Mouse (Mus musculus) frontal cortex, postnatal 25 days (tissue): Measurements from ENCODE around the gene Cnmd.
A peak's percentile ranks its signal among the peaks of the same experiment; 100 is the strongest.

Experiments used
- DNase-seq, 2 experiments: peaks; one replicate each; pipeline ENCODE4 v3.0.0; 2022; ENCODE audit warnings: low spot score in 2 of 2

The Cnmd gene

DNA sequence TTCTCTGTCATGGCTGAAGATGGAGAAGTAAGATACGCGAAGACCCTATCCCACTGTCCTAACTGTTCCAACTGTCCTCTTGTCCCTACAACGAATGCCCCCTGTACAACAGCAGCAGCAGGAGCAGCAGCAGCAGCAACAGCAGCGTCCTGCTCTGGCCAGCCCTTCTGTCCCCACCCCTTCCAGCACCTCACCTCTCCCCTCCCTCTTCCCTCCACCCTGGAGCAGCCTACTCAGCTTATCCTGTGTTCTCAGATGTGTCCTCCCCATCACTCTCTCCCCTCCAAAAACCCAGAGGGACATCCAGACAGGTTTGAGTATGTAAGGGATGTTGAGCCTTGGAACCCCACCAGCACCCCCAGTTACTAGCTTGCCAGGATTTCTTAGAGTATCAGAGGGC, at the start of gene Cnmd:
TSS of gene Cnmd (minus strand) at position 170 of the 400 bp plus-strand sequence.
- DNase-seq: no peak

DNA sequence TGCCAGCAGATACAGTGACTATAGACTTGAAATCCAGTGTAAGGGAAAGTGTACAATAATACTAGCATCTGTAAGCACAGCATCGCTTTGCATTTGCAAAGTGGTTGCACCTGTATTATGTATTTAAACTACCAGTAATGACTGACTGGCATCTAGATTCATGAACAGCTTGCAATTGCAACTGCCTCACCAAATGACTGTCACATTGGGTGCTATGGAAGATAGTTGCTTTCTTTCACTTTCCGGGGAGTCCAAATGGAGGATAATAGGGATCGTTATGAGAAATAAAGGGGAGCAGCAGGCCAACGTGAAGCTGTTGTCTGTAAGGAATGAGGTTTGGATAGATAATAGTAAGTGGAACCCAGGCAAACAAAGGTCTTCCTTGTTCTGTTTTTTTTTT, 49.3 kb upstream of the Cnmd start:
- DNase-seq: no peak

DNA sequence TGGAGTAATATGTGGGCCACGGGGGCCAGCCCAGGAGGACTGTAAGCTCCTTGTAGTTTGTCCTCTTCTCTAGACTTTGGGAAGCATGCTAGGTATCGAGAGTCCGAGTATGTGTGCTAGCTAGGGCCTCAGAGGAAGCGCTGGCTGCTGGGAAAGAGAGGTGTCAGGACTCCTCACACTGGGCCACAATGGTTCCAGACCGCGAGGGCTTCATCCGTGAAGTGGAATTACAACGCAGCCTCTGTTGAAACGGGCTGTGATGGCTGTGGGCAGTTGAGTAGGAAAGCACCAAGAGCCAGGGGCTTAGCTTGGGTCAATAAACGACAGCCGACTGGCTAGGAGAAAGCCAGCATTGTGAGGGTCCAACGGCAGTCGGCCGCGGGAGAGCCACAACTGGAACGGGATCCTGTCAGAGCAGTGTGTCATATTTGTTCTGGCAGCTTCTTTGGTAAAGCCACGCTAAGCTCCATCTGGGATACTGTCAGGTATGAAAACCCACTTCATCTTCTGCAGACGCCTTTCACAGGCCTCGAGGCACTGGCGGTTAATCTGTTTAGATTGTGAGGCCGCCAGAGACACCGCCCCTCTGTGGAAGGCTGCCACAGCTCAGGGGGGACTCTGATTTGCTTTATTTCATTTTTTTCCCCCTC, 41.7 kb upstream of the Cnmd start:
- DNase-seq: no peak

DNA sequence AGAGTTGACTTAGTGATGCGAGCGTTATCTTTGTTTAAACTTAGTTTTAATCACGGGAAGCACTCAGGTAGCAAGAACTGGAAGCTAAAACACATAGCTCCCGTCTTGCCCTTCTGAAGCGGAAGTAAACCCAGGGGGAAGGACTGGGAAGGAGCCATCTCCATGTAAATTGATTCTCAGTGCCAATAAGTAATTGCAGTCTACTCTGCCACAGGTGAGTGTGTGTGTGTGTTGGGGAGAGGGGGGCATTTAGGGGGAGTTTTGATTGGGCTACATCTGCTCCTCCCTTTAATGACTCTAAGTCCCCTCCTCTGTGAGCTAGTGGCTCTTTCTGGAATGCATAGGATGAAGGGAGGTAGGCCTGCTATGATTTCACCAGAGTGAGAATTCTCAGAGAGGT, 39.6 kb upstream of the Cnmd start:
- no peak for DNase-seq

DNA sequence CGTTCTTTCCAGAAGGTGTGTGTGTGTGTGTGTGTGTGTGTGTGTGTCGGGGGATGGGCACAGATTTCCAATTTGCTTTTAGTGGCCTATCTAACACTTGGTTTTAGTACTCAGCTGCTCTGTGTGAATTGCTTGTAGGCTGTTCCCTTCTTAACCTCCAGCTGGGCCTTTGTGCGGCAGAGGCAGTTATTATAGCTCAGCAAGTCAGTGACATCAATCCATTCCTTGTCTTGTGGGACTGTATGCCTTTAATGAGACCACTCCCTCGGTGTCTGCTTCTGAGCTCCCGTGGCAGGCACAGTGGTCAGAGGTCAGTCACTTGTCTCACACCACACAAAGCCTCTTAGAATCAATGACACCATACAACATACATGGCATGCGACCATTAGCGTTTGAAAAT, 39.1 kb upstream of the Cnmd start:
- DNase-seq: no peak

DNA sequence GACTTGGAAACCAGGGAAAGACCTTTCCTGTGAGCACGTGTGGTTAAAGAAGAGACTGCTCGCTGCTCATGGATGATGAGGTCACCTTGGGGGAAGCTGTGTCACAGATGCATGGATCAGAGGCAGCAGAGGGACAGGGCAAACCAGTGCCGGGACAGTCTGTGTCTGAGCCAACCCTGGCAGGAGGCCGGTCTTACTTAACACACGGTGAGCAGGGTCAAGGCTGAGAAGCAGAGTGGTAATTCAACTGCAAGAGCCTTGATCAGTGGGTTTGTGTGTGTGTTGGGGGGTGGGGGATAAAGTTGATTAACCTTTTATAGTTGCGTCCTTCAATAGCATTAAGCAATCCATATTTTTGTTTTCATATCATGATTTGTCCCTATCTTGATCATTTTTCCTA, 37.4 kb upstream of the Cnmd start:
- DNase-seq: no peak

DNA sequence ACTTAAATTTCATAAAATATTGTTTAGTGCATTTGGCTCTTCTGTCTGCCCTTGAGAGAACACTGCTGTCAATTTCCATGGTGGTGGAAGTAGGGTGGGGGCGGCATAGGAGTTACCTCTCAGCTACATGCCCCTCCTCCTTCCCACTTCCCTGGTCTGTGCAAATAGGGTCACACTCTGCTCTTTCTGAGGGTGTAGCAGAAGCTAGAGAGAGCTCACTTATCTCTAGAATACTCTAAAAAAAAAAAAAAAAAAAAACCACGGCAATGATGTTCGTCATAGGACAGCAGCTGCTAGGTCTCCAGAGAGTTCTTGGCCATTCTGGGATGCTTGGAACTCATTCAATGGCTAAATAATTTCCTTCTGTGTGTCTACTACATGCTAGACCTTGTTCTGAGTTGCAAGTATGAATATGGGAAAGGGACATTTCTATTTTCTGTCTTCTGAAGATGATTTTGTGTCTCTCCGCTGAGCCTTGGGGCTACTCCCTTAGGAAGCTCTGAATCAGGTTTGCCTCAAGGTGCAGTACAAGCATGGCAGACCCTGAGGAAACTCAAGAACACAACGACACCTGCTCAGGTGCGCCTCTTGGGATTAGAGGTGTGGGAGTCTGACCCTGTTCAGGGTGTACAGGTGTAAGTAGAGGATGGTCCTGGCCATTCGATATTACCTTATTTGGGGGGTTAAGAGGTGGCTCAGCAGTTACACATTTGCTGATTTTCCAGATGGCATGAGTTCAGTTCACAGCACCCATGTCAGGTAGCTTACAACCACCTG, 28.3 kb upstream of the Cnmd start:
- no peak for DNase-seq

DNA sequence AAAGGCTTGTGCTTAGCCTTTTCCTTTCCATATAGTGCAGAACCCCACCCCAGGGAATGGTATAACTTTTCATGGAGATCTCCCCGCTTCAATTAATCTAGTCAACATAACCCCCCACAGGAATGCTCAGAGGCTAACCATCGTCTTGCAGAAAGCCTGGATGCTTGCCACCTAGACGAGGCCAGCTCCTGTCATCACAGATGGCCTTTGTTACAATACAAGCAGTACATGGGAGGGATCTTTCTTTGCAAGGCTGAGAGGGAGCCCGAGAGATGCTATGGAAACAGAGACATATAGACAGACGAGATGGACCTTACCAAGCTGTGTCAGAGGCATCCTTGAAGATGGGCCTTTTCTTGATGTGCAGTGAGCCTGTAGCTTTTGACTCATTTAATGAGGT, 18.7 kb upstream of the Cnmd start:
- DNase-seq: no peak

DNA sequence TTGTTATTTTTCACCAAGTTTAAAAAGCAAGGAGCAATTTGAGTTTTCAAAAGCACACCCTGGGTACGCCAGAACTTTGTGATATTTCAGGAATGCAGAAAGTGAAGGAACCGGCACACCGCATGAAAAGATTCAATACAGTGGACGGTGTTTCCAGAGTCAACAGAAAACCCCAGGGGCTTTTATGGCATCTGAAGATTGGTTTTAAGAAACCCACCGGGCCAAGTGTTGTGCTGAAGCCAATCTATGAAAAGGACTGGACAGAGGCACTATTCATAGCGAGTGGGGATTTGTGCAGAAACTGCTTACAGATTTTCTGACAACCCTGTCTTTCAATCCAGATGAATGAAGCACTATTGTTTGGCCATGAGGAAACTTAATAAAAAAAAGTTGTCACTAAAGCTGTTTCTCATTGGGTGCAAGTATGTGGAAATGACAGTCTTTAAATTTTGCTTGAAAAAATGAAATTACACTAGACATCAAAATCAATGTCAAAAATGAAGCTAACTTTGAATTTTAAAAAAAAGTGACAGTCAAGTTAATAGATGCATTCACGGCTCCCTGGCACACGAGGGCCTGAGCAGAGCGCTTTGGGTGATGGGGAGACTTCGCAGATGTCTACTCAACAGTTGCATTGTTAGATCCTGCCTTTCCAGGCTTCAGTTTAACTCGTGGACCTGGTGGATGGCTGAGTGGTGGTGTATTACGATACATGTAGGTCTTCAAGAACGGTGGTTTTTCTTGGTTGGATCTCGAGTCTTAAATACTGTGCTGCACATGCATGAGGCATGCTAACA, 16.1 kb upstream of the Cnmd start:
- DNase-seq: no peak

DNA sequence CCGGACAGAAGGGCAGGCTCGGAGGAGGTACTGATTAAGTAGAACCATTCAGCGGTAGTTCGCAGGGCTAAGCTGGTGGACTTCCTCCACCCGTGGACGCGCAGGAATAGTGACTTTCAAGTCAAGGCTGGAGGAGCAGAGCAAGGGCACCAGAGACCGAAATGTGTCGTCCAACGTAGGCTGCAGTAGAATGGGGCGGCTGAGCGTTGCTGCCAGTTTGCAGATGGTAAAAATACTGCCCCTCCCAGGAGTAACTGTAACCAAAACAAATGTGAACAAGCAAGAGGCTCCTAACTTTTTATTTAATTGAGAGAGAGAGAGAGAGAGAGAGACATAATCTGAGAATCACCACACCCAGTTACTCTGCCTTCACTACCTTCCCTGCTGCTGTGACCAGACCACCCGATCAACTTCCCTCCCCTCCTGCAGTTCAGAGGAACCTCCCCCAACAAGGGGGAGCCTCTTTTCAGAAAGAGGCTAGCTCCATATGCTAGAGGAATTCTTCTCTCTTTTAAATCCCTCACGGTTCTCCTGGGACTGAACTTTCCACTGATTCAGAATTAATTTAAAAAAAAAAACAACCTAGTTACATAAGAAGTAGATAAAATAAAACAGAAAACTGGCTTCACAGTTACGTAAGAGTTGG, 15.3 kb upstream of the Cnmd start:
- DNase-seq: no peak

DNA sequence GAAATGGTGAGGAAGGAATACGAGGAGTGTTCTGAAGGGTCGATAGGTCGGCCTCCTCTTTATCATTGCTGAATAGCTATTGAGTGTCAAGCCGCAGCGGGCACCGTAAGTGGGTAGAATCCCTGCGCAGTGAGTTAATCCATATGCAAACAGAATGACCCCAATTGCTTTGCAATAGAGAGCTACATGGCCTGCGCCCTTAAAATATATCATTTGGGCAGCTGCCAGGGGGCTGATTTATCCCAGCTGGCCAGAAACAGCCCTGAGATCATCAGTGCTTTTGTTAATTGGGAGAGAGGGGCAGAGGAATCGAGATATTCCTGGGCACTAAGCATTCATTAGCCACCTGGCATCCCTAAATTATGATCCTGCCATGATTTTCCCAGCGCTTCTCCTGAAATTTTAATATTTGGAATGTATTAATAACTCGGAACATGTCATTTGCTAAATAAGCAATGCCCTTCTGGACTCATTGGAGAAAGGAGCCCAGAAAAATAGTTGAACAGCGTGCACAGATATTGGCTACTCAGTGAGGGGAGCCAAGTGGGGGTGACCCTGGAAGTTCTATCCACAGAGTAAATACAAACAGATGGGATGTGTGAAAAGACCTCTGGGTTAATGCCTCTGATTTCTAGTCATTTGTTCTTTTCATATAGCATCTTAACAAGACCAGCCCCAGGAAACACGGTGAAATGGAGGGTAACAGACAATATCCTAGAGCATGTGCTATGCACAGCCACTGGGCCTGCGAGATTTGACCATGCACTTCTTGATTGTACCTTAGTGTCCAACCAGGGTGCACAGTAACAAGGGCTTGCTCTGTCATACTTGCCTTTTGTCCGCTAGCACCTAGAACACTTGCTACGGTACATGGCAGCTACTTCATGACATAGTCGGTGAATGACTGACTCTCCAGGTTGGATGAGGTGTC, 11.4 kb upstream of the Cnmd start:
- no peak for DNase-seq

DNA sequence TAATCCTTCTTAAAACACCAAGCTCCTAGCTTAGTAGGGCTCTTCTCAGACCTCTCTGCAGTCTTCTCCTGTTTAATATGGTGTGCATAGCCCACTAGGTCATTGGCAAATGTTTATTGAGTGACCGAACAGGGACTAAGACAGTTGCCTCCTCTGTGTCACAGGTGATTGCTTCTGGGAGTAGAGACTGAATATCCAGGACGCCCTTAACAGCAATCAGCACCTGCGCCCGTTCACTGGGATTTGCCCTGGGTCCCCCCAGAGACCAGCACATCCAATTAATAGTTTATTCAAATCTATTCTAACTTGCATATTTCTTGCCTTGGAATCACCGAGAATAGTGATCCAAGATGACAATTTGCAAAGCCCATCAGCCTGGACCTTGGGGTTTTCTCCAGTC, 10.6 kb upstream of the Cnmd start:
- no peak for DNase-seq

DNA sequence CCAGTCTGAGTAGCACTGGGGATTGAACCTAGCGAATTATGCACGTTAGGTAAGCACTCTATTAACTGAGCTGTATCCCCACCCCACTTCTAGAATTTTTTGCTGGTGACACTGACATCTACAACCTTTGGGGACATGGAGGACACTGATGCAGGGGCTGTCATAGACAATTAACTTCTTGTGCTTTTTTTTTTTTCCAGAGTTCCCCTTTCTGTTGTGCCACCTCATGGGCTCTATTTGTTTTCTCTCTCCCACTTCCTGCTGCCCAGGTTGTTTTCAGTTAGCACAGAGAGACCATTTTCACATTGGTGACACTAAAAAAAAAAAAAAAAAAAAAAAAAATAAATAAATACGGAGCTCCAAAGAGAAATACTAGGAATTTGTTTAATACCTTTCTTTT, 9.0 kb upstream of the Cnmd start:
- no peak for DNase-seq

DNA sequence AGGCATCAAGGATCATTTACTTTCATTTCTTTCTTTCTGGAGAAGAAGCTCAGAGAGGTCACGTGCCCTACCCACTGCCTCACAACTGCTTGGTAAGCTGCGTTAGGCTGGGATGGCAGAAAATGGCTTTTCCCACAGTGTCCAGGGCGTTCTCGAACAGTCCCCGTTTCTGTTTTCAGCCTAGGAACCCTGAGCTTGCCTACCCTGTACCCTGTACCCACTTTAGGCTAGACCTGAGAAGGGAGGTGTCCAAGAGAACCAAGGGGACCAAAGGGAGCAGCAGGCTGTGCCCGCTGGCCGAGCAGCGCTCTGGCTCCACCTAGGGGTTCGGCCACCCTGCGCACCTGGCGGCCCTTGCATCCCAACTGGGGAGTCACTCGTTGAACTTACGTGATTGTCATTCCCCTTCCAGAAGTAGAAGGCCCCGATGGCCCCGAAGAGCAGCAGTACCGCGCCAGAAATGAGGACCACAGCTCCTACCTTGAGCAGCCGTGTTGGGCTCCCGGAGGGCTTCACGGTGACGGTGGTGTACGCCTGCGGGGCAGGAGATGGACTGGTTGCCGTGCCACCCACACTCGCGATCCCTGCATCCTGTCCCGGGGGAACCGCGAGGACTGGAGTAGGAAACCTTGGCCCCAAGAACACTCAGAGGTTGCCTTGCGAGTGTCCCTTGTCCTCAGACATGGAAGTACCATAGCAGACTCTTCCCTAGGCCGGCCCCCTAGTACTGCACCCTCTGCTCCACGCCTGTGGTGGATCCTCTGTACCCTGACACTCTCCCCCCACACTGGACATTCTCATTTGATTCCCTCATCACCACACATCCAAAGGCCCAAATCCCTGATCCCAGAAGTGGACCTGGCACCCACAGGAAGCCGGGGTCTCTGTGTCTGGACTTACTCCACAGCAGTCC, 709 bp downstream of the Cnmd start:
- DNase-seq: peak in 1 of 2 experiments; percentile 34

DNA sequence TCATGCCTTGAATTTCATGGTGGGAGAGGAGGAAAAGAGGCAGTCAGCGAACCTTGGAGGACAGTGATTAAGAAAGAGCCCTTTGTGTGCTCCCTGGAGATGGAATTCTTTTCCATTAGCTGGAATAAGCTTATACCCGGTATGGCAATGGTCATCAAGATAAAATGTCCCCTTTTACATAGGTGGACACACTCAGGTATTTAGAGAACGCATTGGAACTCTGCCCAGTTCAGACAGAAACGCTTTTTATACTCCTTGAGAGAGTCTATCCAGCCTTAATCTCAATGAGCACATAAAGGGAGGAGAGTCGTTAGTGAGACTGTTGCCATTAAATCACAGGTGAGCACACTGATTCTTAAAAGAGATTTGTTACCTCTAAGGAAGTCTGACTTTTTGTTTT, 1.5 kb downstream of the Cnmd start:
- DNase-seq: no peak

DNA sequence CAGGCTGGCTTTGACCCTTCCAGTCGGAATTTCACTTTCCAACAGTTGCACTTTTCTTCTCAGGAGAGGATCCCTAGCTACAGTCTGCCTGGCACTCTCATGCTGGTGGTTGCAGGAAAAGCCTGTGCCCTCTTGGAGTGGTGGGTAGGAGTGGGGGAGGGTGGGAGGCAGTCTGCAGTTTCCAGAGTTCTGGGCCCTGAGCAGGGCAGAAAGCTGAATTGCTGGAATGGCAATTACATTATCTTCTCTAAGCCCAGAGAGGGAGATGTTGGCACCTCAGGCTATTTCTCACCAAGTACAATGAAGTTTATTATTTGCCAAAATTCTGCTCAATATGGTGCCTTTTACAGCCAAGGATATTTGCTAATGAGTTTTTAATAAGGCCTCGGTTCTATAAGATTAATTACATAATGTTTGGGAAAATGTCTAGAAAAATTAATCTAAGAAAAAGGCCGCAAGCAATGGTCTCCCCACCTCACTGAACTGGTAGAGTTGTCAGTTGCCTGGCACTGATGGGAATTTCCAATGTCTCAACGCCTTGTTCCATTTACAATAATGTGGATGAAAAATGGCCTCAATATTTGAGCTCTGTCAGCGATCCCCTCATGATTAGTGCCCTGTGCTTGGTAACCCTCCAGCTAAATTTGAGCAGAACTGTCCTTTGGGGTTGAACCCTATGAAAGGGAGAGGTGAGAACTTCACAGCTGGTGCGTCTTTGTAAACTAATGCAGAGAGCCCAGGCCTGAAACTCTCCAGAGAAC, 3.0 kb downstream of the Cnmd start:
- DNase-seq: no peak

DNA sequence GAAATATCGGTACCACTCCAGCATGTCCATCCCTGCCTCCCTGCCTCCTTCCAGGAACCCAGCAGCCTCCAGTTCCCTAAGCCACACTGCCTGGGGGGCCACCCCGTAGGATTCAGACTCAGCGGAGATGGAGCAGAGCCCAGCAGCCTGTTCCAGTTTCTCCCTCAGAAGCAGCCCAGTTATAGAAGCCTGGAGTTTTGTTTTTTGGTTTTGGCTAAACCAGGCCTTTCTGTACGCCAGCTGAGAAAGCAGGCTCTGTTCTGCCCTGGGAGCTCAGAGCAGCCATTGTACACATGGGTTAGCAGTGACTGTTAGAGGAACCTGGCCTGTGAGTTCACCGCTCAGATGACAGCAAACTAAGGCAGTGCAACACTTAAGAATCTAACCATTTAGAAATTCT, 3.7 kb downstream of the Cnmd start:
- peak; percentile 20 to 38 for DNase-seq

DNA sequence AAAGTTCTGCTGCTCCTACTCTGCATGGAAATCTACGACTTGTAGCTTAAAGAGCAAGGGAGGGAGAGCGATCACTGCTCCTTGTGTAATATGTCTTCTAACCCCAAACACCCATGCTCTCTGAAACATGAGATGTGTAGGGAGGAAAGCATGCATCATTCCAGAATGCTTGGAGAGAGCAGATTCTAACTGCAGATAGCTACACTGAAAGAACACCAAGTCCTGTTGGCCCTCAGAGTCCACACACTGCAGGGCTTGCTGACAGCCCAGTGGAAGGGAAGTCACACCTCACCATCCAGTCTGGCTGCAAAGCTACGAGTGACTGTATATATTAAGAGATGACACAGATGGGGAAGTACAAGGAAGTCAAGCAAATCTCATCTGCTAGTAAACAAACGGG, 9.3 kb downstream of the Cnmd start:
- DNase-seq: no peak

DNA sequence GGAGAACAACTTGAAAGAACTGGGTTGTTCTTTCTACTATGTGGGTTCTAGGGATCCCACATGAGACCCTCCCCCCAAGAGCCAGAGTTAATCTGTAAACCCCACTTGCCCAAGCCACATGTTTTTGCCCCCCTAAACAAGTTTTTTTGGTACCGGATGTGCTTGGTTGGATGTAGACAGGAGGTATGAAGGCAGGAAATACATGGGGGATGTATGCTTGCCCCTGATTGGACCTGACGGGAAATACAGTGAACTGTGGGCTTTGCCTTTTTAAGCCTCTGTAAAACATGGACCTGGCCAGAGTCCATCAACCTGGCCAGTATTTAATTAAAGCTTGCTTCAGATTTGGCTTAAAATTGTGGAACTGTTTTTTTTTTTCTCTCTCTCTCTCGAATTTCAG, 12.3 kb downstream of the Cnmd start:
- no peak for DNase-seq
